Mouse (Mus musculus): Measurements from ENCODE around the gene 4833427G06Rik.

4833427G06Rik gene

DNA sequence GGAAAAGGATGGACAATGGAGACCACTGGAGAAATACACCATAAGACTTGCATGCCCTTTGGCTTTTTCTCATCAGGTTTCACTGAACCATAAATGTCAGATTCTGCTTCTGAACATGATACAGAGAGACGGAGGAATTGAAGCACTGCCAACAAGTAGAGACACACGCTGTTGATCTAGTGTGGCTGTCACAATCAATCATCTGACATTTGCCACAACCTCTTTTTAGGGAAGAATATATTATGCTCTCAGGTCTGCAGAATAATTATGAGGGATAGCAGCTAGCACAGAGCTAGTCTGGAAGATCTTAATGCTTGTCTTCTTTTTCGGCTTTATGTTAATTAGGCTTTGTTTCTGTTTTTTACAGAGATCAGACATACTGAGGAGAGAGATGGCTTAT, 33.7 kb downstream of the 4833427G06Rik start:
- DNase-seq (ENCODE audit: low spot score), result no peak

DNA sequence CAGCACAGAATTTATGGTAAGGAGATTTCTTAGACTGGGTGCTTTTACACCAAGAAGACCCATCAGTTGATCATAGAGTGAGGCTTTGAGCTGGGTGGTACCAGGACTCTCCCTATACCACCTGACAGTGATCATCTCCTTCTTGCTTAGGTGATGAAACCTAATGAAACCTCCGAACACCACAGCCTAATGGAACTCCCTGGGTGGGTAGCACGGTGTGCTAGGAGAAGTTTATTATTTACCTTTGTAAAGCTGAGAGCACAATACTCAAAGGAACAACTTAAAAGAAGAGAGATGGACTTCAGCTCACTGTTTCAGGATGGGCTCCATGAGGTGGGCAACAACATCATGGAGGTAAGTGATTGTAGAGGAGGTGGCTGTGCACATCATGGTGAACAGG, 41.3 kb downstream of the 4833427G06Rik start, which contains the start of gene Btg4:
Gene Btg4 (plus strand): TSS at position 301 of the 400 bp plus-strand sequence.
- DNase-seq (ENCODE audit: low spot score), result no peak

DNA sequence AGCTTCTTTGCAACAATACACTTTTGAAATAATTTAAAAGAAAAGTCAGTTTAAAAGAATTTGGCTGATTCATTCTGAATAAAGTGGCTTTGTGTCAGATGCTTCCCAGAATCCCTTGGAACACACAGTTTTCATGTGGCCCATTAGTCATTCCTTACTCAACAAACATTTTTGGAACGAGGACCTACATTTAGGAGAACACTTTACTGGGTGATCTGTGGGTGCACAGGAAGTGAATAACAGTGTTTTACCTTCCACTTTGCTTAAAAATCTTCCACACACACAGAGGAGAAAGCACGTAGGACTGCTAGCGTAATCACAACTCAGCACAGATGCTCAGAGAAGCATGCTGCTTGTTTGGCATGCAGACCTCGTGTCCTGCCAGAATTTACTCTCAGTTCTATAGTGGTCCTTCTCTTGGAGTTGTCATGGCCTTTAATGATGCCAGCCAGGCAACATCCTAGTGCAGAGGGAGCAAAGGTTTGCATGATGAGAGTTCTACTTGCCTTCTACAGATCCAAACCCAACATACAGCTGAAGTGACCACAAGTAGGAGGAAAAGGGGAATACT, 42.8 kb downstream of the 4833427G06Rik start:
- no peak for DNase-seq (ENCODE audit: low spot score)

DNA sequence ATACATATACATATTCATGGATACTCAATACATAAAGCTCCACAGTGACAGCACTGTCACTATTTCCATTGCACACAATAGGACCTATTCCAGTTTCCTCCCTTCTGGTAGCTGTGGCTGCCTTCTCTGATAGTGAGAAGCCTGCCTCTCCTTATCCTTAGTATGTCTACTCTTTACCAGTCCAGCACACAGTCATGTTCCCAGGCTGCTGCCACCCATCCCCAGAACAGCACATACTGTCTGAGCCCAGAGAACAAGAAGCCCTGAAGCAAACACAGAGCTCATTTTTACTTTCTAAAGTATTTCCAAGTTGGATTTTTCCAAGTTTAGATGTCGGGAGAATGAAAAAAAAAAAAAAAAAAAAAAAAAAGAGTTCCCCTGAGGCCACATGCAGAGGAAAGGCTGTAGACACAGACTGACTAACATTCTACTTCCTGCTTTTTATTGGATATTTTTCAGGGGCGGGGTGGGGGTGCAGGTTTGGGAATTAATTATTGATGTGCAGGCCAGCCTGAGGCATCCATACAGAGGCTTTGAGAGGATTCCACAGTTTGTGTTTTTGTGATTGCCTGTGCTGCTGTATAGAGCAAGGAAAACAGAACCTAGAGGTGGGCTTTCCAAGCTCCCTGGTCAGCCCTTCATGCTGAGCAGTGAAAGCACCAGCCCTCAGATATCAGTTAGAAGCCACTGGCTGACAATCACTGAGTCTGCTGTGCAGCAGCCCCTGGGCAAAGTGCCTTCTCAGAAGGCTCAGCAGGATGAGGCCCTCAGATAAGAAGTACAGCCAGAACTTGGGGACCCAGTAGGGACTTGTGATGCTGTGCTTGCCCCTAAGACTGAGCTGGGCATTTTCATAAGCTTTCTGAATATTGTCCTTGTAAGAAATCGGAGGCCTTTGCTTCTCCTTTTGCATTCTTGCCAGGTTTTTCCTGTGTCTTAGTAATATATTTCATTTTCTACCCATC, 45.2 kb downstream of the 4833427G06Rik start:
- no peak for DNase-seq (ENCODE audit: low spot score)

DNA sequence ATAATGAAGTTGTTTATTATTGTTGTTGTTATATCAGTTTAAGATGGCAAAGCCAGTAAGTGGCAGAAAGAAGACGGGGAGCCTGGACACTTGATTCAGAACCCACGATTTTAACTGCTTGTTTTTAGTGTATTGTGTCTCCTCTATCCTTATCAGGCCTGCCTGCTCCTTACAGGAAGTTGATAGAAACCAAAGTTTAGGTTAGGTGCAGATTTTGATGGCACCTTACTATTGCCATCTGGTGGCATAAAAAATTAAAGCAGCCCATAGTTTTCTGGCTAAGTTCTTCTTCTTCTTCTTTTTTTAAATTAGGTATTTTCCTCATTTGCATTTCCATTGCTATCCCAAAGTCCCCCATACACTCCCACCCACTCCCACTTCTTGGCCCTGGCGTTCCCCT, 49.7 kb downstream of the 4833427G06Rik start:
- DNase-seq (ENCODE audit: low spot score), result no peak

DNA sequence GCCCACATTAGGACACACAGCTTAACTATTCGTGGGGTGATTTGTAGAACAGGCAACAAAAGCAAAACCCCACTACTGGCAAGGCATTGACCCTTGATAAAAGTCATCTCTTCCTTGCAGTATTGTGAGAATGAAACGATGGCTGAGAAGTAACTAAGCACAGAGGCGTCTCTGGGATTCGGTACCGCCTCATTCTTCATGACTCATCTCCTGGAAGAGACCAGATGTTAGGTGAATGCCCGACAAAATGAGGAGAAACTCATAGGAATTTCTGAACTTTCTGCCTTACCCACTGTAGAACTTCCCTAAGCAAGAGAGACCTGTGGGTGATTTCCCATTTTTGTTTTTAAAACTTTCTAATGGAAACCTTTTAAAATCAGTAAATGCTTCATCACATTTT, 59.7 kb downstream of the 4833427G06Rik start:
- no peak for DNase-seq (ENCODE audit: low spot score)

DNA sequence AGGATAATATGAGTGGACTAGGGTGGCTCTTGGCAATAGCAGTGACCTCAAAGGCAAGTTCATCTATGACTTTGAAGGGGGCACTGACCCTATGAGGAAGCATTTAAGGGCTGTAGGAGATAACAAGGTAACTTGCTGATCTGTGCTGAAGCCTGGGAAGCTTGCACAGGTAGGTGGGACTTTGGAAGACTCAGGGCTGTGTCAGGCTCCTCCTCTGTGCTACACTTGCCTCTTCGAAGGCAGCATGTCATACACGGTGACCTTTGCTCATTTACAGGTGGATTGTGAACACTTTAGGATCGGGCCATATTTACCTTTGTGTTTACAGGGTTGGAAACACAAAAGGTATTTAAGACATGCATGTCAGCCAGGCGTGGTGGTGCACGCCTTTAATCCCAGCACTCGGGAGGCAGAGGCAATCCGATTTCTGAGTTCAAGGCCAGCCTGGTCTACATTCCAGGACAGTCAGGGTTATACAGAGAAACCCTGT, 60.3 kb downstream of the 4833427G06Rik start:
- DNase-seq (ENCODE audit: low spot score), result no peak

DNA sequence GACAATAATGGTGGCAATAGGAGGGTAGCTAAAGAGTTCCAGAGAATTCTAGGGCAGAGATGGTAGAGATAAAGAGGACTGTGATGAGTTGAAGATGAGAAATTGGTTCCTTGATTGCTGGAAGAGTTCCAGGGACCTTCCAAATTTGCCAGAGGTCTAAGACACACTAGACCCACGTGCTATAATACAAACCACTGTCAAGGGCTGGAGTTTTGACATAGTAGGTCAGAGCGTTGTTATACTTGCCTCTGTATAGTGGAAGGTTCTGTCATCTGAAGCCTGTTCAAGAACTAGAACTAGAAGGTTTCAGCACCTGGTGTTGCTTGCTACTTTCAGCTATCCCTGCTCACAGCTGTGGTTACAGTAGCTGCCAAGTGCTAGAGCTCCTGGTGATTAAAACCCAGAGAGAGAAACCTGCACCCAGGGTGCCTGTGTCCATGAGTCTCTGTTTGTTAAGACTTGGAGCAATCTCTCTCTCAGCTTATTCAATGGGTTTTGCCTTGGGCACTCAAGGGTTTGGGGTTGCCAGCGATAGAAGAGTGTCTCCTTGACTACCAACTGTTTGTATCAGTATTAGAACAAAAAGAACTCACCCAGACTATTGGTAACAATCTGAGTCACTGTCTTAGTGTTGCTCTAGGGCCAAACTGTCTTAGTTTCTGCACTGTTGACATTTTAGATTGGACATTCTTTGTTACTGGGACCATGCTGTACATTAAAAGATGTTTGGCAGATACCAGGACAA, 68.9 kb downstream of the 4833427G06Rik start:
- no peak for DNase-seq (ENCODE audit: low spot score)

DNA sequence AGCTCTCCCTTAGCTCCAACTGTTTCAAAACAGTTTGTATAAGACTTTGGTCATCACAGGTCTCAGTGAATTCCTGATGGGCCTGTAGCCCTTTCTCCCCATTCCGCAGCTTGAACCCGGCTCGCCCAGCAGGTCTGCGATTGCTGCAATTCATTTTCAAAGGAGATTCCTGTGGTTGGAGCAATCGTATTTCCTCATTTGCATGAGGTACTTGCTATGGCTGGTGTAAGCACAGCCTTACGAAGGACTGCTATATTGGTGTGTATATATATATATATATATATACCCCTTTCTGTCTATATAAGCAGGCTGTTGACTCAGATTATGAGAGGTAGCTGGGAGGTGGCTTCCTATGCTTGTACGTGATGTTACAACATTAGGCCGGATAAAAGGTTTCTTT, 69.6 kb downstream of the 4833427G06Rik start:
- no peak for DNase-seq (ENCODE audit: low spot score)

DNA sequence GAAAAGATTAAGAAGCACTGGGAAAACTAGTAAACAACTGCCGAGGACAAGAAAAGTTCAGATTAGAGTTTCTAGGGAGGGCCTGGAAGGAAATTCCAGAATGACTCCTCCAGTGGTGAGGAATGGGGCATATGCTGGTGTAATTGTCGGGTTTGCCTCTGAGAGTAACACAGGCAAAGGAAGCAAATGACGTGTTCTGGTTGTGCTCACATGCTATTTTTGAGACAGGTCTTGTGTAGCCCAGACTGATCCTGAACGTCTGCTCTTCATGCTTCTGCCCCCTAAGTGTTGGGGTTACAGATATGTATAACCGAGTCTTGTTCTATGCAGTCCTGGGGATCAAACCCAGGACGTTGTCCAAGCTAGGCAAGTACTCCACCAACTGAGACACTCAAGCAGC, 70.3 kb downstream of the 4833427G06Rik start:
- no peak for DNase-seq (ENCODE audit: low spot score)
